In genomic region chrX:100740785-100741184, GRCm38 (mm10) we compare ENCODE assay signal across 14 mouse cellular contexts. TPM values are rescaled to one million over a fixed set of nuclear protein-coding genes. Genes with fewer than 3 reads are reported as not detected.
A peak's percentile ranks its signal among the peaks of the same experiment; 100 is the strongest.
DNase-seq lines count a peak whose midpoint lies in the region; ATAC-seq and TF ChIP-seq lines count a peak whose summit lies in the region.
"Had no signal": no experiment of that assay in that cellular context is flagged by ENCODE, and none has a peak within 500 bp of the region (broad histone marks: within the 10 kb centered on the region; RNA-seq: fewer than 3 reads in every experiment).

No protein-coding gene starts in this region.

- no peak overlapping the region for H3K4me3 ChIP-seq in layer of hippocampus, adult 2 months
- peak overlapping the region; percentile 36 for H3K4me3 ChIP-seq in heart, embryonic 15.5 days
- H3K4me3 ChIP-seq in forebrain, embryonic 16.5 days (replicated peaks; ENCODE audit: low read length): no peak overlapping the region
- H3K4me3 ChIP-seq in hindbrain, embryonic 11.5 days (ENCODE audit: low read depth, low read length): no peak overlapping the region
- H3K4me3 ChIP-seq: embryonic facial prominence, embryonic 13.5 days; kidney, embryonic 15.5 days; lung, embryonic 15.5 days had no signal

- H3K27ac ChIP-seq in layer of hippocampus, adult 2 months: peak overlapping the region; percentile 72
- peak overlapping the region; percentile 88 for H3K27ac ChIP-seq in heart, embryonic 15.5 days
- no peak overlapping the region for H3K27ac ChIP-seq in forebrain, embryonic 16.5 days (ENCODE audit: low read length)
- no peak overlapping the region for H3K27ac ChIP-seq in hindbrain, embryonic 11.5 days (ENCODE audit: low read depth, low read length)
- H3K27ac ChIP-seq: embryonic facial prominence, embryonic 13.5 days; kidney, embryonic 15.5 days; lung, embryonic 15.5 days had no signal

- H3K9ac ChIP-seq in heart, embryonic 15.5 days: no peak overlapping the region
- H3K9ac ChIP-seq in forebrain, embryonic 16.5 days (replicated peaks; ENCODE audit: low read depth, low read length): no peak overlapping the region
- no peak overlapping the region for H3K9ac ChIP-seq in hindbrain, embryonic 11.5 days (ENCODE audit: low read depth, low read length)
- H3K9ac ChIP-seq: embryonic facial prominence, embryonic 13.5 days; kidney, embryonic 15.5 days; lung, embryonic 15.5 days had no signal

- no peaks in the 10 kb centered on the region for H3K4me1 ChIP-seq in heart, embryonic 15.5 days (replicated peaks)
- no peaks in the 10 kb centered on the region for H3K4me1 ChIP-seq in forebrain, embryonic 16.5 days (replicated peaks; ENCODE audit: control insufficient read depth, insufficient read depth, low read length)
- no peaks in the 10 kb centered on the region for H3K4me1 ChIP-seq in hindbrain, embryonic 11.5 days (replicated peaks; ENCODE audit: control insufficient read depth, insufficient read depth, low read length)
- H3K4me1 ChIP-seq: embryonic facial prominence, embryonic 13.5 days; kidney, embryonic 15.5 days; lung, embryonic 15.5 days had no signal

- peak in 1 of 2 experiments; percentile 14 for DNase-seq in layer of hippocampus, adult 2 months (ENCODE audit: low spot score in 2 of 2)
- no peak for DNase-seq in layer of hippocampus, postnatal 25 days (ENCODE audit: extremely low spot score in 1 of 2, low spot score in 1 of 2)
- DNase-seq in brain, adult 2 months (ENCODE audit: low read depth, low spot score): peak; percentile 63
- no peak for DNase-seq in thymus, postnatal 36 days
- DNase-seq in hindbrain, embryonic 11.5 days (ENCODE audit: low spot score): no peak
- DNase-seq: cerebellum, adult 18-20 months; left cerebral cortex, postnatal 4 days had no signal

- H3K36me3 ChIP-seq in heart, embryonic 15.5 days: no peaks in the 10 kb centered on the region
- H3K36me3 ChIP-seq in forebrain, embryonic 16.5 days (ENCODE audit: control insufficient read depth, insufficient read depth): no peaks in the 10 kb centered on the region
- H3K36me3 ChIP-seq in hindbrain, embryonic 11.5 days (ENCODE audit: control insufficient read depth, insufficient read depth, low read length): no peaks in the 10 kb centered on the region
- H3K36me3 ChIP-seq: embryonic facial prominence, embryonic 13.5 days; kidney, embryonic 15.5 days; lung, embryonic 15.5 days had no signal

- no peak for TF ChIP-seq CTCF in layer of hippocampus, adult 2 months (conservative IDR thresholded peaks at IDR 0.05)

- H3K27me3 ChIP-seq in heart, embryonic 15.5 days: peaks cover 12% of the 10 kb centered on the region; the same call in 1 of the 2 replicates
- H3K27me3 ChIP-seq in forebrain, embryonic 16.5 days (replicated peaks; ENCODE audit: control insufficient read depth, insufficient read depth, low read length): no peaks in the 10 kb centered on the region
- no peaks in the 10 kb centered on the region for H3K27me3 ChIP-seq in hindbrain, embryonic 11.5 days (ENCODE audit: control insufficient read depth, insufficient read depth, low read length)

- no peaks in the 10 kb centered on the region for H3K9me3 ChIP-seq in heart, embryonic 15.5 days (replicated peaks)
- H3K9me3 ChIP-seq in forebrain, embryonic 16.5 days (ENCODE audit: control insufficient read depth, low read length): no peaks in the 10 kb centered on the region
- H3K9me3 ChIP-seq in hindbrain, embryonic 11.5 days (ENCODE audit: control insufficient read depth, low read length): no peaks in the 10 kb centered on the region
- H3K9me3 ChIP-seq: embryonic facial prominence, embryonic 13.5 days; kidney, embryonic 15.5 days; lung, embryonic 15.5 days had no signal

- 35% methylated on average over 6 of the region's 6 CpGs for WGBS in heart, embryonic 15.5 days
- 43% methylated on average over 6 of the region's 6 CpGs for WGBS in forebrain, embryonic 16.5 days
- 72% methylated on average over 6 of the region's 6 CpGs for WGBS in hindbrain, embryonic 11.5 days

- ATAC-seq in heart, embryonic 15.5 days (replicated peaks; ENCODE audit: insufficient number of reproducible peaks, insufficient read depth, low FRiP score, low read depth): no peak
- ATAC-seq in megakaryocyte progenitor cell, adult 5-6 weeks (replicated peaks; ENCODE audit: poor library complexity): peak; percentile 71
- no peak for ATAC-seq in forebrain, embryonic 16.5 days
- ATAC-seq in hindbrain, embryonic 11.5 days (ENCODE audit: low FRiP score): no peak
- ATAC-seq: activated CD4-positive, CD25-positive, alpha-beta regulatory T cell, adult 4 months had no signal

- H3K4me2 ChIP-seq in heart, embryonic 15.5 days: peak overlapping the region; percentile 50
- H3K4me2 ChIP-seq in forebrain, embryonic 16.5 days (ENCODE audit: low read length): no peak overlapping the region
- H3K4me2 ChIP-seq in hindbrain, embryonic 11.5 days (replicated peaks; ENCODE audit: low read depth, low read length): no peak overlapping the region
- H3K4me2 ChIP-seq: lung, embryonic 15.5 days had no signal

RNA-seq across cellular contexts. Expression of gene Gdpd2, which starts 11.1 kb away (rescaled TPM):
- total RNA-seq in layer of hippocampus, adult 2 months (2021): 10 to 100 TPM; 10.1 to 18.6 TPM
- 10 to 100 TPM; 13.0 to 14.4 TPM for total RNA-seq in layer of hippocampus, postnatal 25 days (2021)
- 1.0 and 1.4 TPM in 2 replicates for polyA plus RNA-seq in heart, embryonic 15.5 days (2015; fragmentation: Nextera tagmentation; extraction: Ambion mirVana)
- total RNA-seq in megakaryocyte progenitor cell, adult 5-6 weeks (2015): 0.05 TPM in 1 of 2 replicates, not detected in the other
- total RNA-seq in megakaryocyte progenitor cell, adult 5-6 weeks (2017): 0.04 TPM in 1 of 2 replicates, not detected in the other
- polyA plus RNA-seq in forebrain, embryonic 16.5 days (2015; fragmentation: Nextera tagmentation; extraction: Ambion mirVana): 10.7 and 15.1 TPM in 2 replicates
- 12.8 and 15.6 TPM in 2 replicates for polyA plus RNA-seq in hindbrain, embryonic 11.5 days (2014; fragmentation: Nextera tagmentation; extraction: Ambion mirVana)
- polyA plus RNA-seq: activated CD4-positive, CD25-positive, alpha-beta regulatory T cell, adult 4 months had no signal

RNA-seq across cellular contexts. Expression of gene Dlg3, which starts 26.7 kb away (rescaled TPM):
- total RNA-seq in layer of hippocampus, adult 2 months (2021): 100 to 1,000 TPM; 156 to 163 TPM
- total RNA-seq in layer of hippocampus, postnatal 25 days (2021): 100 to 1,000 TPM; 156 to 162 TPM
- 1.0 and 1.3 TPM in 2 replicates for polyA plus RNA-seq in heart, embryonic 15.5 days (2015; fragmentation: Nextera tagmentation; extraction: Ambion mirVana)
- 3.7 and 4.6 TPM in 2 replicates for total RNA-seq in megakaryocyte progenitor cell, adult 5-6 weeks (2015)
- total RNA-seq in megakaryocyte progenitor cell, adult 5-6 weeks (2017): 3.0 and 5.0 TPM in 2 replicates
- 10.5 and 11.2 TPM in 2 replicates for polyA plus RNA-seq in forebrain, embryonic 16.5 days (2015; fragmentation: Nextera tagmentation; extraction: Ambion mirVana)
- polyA plus RNA-seq in hindbrain, embryonic 11.5 days (2014; fragmentation: Nextera tagmentation; extraction: Ambion mirVana): 8.1 and 13.8 TPM in 2 replicates

Comparison
In these comparisons a context has a peak if more than half of its experiments do, and no peak if none do; other contexts are left out.
1. H3K27ac ChIP-seq: peak in layer of hippocampus, adult 2 months (single experiment) and heart, embryonic 15.5 days (single experiment); none in forebrain, embryonic 16.5 days (single experiment) and hindbrain, embryonic 11.5 days (single experiment).
2. RNA of gene Gdpd2, which starts 11.1 kb away (total RNA-seq): 10.1 to 18.6 TPM in layer of hippocampus, adult 2 months and 13.0 to 14.4 TPM in layer of hippocampus, postnatal 25 days; 0.04 to 0.05 TPM in megakaryocyte progenitor cell, adult 5-6 weeks; every median in the first group is over 10 times any median in the second.
3. RNA of gene Dlg3, which starts 26.7 kb away (total RNA-seq): 156 to 163 TPM in layer of hippocampus, adult 2 months and 156 to 162 TPM in layer of hippocampus, postnatal 25 days; 3.0 to 5.0 TPM in megakaryocyte progenitor cell, adult 5-6 weeks; every median in the first group is over 10 times any median in the second.